ENCODE assay signal across 8 mouse cellular contexts in the genomic region with DNA sequence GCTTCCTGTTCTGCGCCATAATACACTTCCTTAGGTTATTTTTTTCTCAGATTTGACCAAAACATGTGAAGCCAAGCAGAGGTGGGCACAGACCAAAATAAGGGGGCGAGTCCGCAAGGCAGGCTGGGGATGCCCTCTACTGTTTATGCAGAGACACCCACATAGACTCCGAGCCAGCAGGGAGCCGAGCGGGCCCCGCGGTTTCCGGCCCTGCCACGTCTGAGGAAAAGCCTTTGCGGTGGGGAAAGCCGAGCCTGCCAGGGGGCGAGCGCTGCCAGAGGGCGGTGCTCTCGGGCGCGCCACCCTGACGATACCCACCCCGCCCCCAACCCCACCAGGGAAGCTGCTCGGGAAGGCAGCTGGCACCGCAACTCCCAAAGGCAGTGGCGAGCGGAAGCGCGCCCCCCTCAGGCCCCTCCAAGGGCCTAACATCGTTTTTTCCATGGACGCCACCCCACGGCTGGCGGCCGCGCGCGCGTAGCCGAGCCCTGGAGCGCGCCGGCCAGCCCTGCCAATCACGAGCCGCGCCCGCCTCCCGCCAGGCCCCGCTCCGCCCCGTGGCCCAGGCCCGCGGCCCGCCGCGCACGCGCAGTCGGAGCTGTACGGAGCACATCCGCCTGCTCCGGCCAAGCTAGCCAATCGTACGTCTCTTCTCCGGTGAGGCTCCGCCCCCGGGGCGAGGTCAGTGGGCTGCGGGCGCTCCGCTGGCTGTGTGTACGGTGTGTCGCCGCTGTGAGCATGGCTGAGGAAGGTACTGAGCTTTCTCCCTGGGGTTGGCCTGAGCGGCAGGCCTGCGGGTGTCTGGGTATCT. TPM values are rescaled to one million over a fixed set of nuclear protein-coding genes. Genes with fewer than 3 reads are reported as not detected.
DNase-seq lines count a peak whose midpoint lies in the region; ATAC-seq and TF ChIP-seq lines count a peak whose summit lies in the region.

A gene (plus strand): TSS at position 612 of the 811 bp plus-strand sequence.

- DNase-seq in CH12.LX (ENCODE audit: extremely low read depth): peak; percentile 96
- DNase-seq in c-Kit-positive CD71-positive TER-119-negative erythroid progenitor cells, embryonic 14.5 days (ENCODE audit: low read depth): peak; percentile 90
- DNase-seq in forebrain, embryonic 11.5 days (ENCODE audit: low spot score): peak; percentile 100
- peak; percentile 99 to 100 for DNase-seq in kidney, postnatal 36 days
- DNase-seq in telencephalon, adult 2 months (ENCODE audit: low read depth, low spot score): peak; percentile 92

- TF ChIP-seq RAD21 in CH12.LX (IDR thresholded peaks at IDR 0.05; ENCODE audit: low read depth, low read length): peak; percentile 24

- peaks cover 31 to 39% of the 10 kb centered on the region in 2 experiments for H3K36me3 ChIP-seq in CH12.LX (replicated peaks in 1 of 2; ENCODE audit: control insufficient read depth in 1 of 2, insufficient read depth in 1 of 2, low read length in 1 of 2)
- peaks cover 7% of the 10 kb centered on the region; the same call in 1 of the 2 replicates for H3K36me3 ChIP-seq in forebrain, embryonic 11.5 days (ENCODE audit: control insufficient read depth, insufficient read depth, low read length)
- peaks cover 26% of the 10 kb centered on the region for H3K36me3 ChIP-seq in heart, embryonic 16.5 days (ENCODE audit: control insufficient read depth, insufficient read depth)
- H3K36me3 ChIP-seq in liver, embryonic 15.5 days (replicated peaks): peaks cover 34% of the 10 kb centered on the region
- H3K36me3 ChIP-seq in neural tube, embryonic 12.5 days: peaks cover 35% of the 10 kb centered on the region

- no peaks in the 10 kb centered on the region for H3K9me3 ChIP-seq in CH12.LX (replicated peaks; ENCODE audit: low read length)
- no peaks in the 10 kb centered on the region for H3K9me3 ChIP-seq in forebrain, embryonic 11.5 days (ENCODE audit: control insufficient read depth, low read length)
- no peaks in the 10 kb centered on the region for H3K9me3 ChIP-seq in heart, embryonic 16.5 days (replicated peaks; ENCODE audit: control insufficient read depth, low read length)
- H3K9me3 ChIP-seq in liver, embryonic 15.5 days (replicated peaks): no peaks in the 10 kb centered on the region
- no peaks in the 10 kb centered on the region for H3K9me3 ChIP-seq in neural tube, embryonic 12.5 days

- no peak; a peak in 1 of 4 replicates for TF ChIP-seq CTCF in CH12.LX (conservative IDR thresholded peaks at IDR 0.05 in 1 of 2, IDR thresholded peaks at IDR 0.05 in 1 of 2; ENCODE audit: low read depth in 2 of 2, low read length in 2 of 2)

- H3K27me3 ChIP-seq in CH12.LX (replicated peaks): no peaks in the 10 kb centered on the region
- H3K27me3 ChIP-seq in forebrain, embryonic 11.5 days (ENCODE audit: control insufficient read depth, insufficient read depth, low read length): no peaks in the 10 kb centered on the region
- H3K27me3 ChIP-seq in heart, embryonic 16.5 days (ENCODE audit: control insufficient read depth, insufficient read depth, low read length): no peaks in the 10 kb centered on the region
- H3K27me3 ChIP-seq in liver, embryonic 15.5 days: no peaks in the 10 kb centered on the region
- no peaks in the 10 kb centered on the region for H3K27me3 ChIP-seq in neural tube, embryonic 12.5 days (replicated peaks)

- H3K9ac ChIP-seq in CH12.LX (ENCODE audit: insufficient read depth, low read depth): peak within 1 kb of the TSS; percentile 78
- peak within 1 kb of the TSS; percentile 69 for H3K9ac ChIP-seq in forebrain, embryonic 11.5 days (ENCODE audit: low read length)
- H3K9ac ChIP-seq in heart, embryonic 16.5 days (ENCODE audit: low read length): peak within 1 kb of the TSS; percentile 91
- H3K9ac ChIP-seq in liver, embryonic 15.5 days: peak within 1 kb of the TSS; percentile 70
- H3K9ac ChIP-seq in neural tube, embryonic 12.5 days: peak within 1 kb of the TSS; percentile 74

- peak within 1 kb of the TSS; percentile 76 to 92 (median 86) for H3K4me3 ChIP-seq in CH12.LX (replicated peaks in 1 of 3; ENCODE audit: low read depth in 2 of 3, low read length in 2 of 3, poor library complexity in 1 of 3)
- H3K4me3 ChIP-seq in forebrain, embryonic 11.5 days (ENCODE audit: low read depth, low read length): peak within 1 kb of the TSS; percentile 74
- H3K4me3 ChIP-seq in heart, embryonic 16.5 days (ENCODE audit: low read length): peak within 1 kb of the TSS; percentile 96
- H3K4me3 ChIP-seq in liver, embryonic 15.5 days (replicated peaks): peak within 1 kb of the TSS; percentile 77
- peak within 1 kb of the TSS; percentile 76 for H3K4me3 ChIP-seq in neural tube, embryonic 12.5 days

- H3K4me2 ChIP-seq in CH12.LX (ENCODE audit: insufficient read depth, low read depth, poor library complexity, severe bottlenecking): peak within 1 kb of the TSS; percentile 96
- H3K4me2 ChIP-seq in forebrain, embryonic 11.5 days (ENCODE audit: low read depth, low read length, severe bottlenecking): peak within 1 kb of the TSS; percentile 73
- H3K4me2 ChIP-seq in heart, embryonic 16.5 days (ENCODE audit: low read depth, low read length): peak within 1 kb of the TSS; percentile 86
- peak within 1 kb of the TSS; percentile 96 for H3K4me2 ChIP-seq in liver, embryonic 15.5 days
- peak within 1 kb of the TSS; percentile 79 for H3K4me2 ChIP-seq in neural tube, embryonic 12.5 days (replicated peaks)

- H3K4me1 ChIP-seq in CH12.LX (ENCODE audit: control insufficient read depth in 1 of 2, insufficient read depth in 2 of 2): peaks cover 8 to 47% of the 10 kb centered on the region in 2 experiments
- H3K4me1 ChIP-seq in forebrain, embryonic 11.5 days (replicated peaks; ENCODE audit: control insufficient read depth, insufficient read depth, low read length): 0 out of 2 replicates have a peak, but pooled peaks cover 7% of the 10 kb centered on the region
- peaks cover 21% of the 10 kb centered on the region for H3K4me1 ChIP-seq in heart, embryonic 16.5 days (ENCODE audit: control insufficient read depth, insufficient read depth, low read length)
- peaks cover 23% of the 10 kb centered on the region for H3K4me1 ChIP-seq in liver, embryonic 15.5 days (replicated peaks)
- H3K4me1 ChIP-seq in neural tube, embryonic 12.5 days: peaks cover 5% of the 10 kb centered on the region

- no peak for TF ChIP-seq EP300 in CH12.LX (IDR thresholded peaks at IDR 0.05; ENCODE audit: low read length)

- WGBS in forebrain, embryonic 11.5 days: under 1% methylated on average over 62 of the region's 72 CpGs
- WGBS in heart, embryonic 16.5 days: under 1% methylated on average over 69 of the region's 72 CpGs
- under 1% methylated on average over 72 of the region's 72 CpGs for WGBS in liver, embryonic 15.5 days (ENCODE audit: insufficient replicate concordance)
- WGBS in neural tube, embryonic 12.5 days: under 1% methylated on average over 72 of the region's 72 CpGs

- dilution Hi-C loops in CH12.LX (cut with MboI; ENCODE audit: extremely low pct_ligation_motif_present, extremely low pct_unique_long_range_greater_than_20kb, low sequenced_read_pairs): no loop called here

- H3K79me2 ChIP-seq in CH12.LX (replicated peaks; ENCODE audit: control insufficient read depth, extremely low read depth, insufficient read depth, poor library complexity, severe bottlenecking): peaks cover 9% of the 10 kb centered on the region

- peak; percentile 92 for TF ChIP-seq POLR2A in CH12.LX (IDR thresholded peaks at IDR 0.05; ENCODE audit: low read depth, low read length)

- in situ Hi-C loops in CH12.LX (cut with MboI; ENCODE audit: low pct_ligation_motif_present, low pct_unique_long_range_greater_than_20kb, low sequenced_read_pairs): no loop called here

- H3K27ac ChIP-seq in CH12.LX (ENCODE audit: insufficient read depth, low read depth): peak within 1 kb of the TSS; percentile 86
- H3K27ac ChIP-seq in forebrain, embryonic 11.5 days (ENCODE audit: low read depth, low read length): peak within 1 kb of the TSS; percentile 93
- H3K27ac ChIP-seq in heart, embryonic 16.5 days (ENCODE audit: low read length): peak within 1 kb of the TSS; percentile 99
- peak within 1 kb of the TSS; percentile 89 for H3K27ac ChIP-seq in liver, embryonic 15.5 days (replicated peaks)
- peak within 1 kb of the TSS; percentile 90 for H3K27ac ChIP-seq in neural tube, embryonic 12.5 days

- ATAC-seq in forebrain, embryonic 11.5 days (replicated peaks; ENCODE audit: low FRiP score): peak; percentile 97
- ATAC-seq in heart, embryonic 16.5 days (replicated peaks; ENCODE audit: extremely low read depth, insufficient read depth, low FRiP score): peak; percentile 93
- ATAC-seq in liver, embryonic 15.5 days (ENCODE audit: insufficient read depth): peak; percentile 96
- ATAC-seq in neural tube, embryonic 12.5 days (ENCODE audit: low FRiP score, low read depth): peak; percentile 96

TF ChIP-seq in CH12.LX, 34 proteins besides CTCF, POLR2A, EP300 and RAD21 (continues in another document):
- TF ChIP-seq BHLHE40 (IDR thresholded peaks at IDR 0.05; ENCODE audit: low read depth, low read length): peak; percentile 63
- TF ChIP-seq UBTF (IDR thresholded peaks at IDR 0.05; ENCODE audit: low read depth, low read length): no peak
- TF ChIP-seq MXI1 (IDR thresholded peaks at IDR 0.05; ENCODE audit: low read depth, low read length): peak; percentile 75
- peak; percentile 45; the same call in 1 of the 2 replicates for TF ChIP-seq IRF4 (IDR thresholded peaks at IDR 0.05; ENCODE audit: low read depth, low read length)
- TF ChIP-seq ZC3H11A (IDR thresholded peaks at IDR 0.05; ENCODE audit: low read depth, low read length): no peak; the same call in 1 of the 2 replicates
- no peak for TF ChIP-seq PAX5 (IDR thresholded peaks at IDR 0.05; ENCODE audit: low read length)
- peak; percentile 92 for TF ChIP-seq NELFE (IDR thresholded peaks at IDR 0.05; ENCODE audit: low read depth, low read length)
- no peak for TF ChIP-seq USF1 (IDR thresholded peaks at IDR 0.05; ENCODE audit: low read depth, low read length)
- peak; percentile 64 for TF ChIP-seq TCF12 (IDR thresholded peaks at IDR 0.05; ENCODE audit: low read depth, low read length)
- peak; percentile 66 for TF ChIP-seq CHD2 (IDR thresholded peaks at IDR 0.05; ENCODE audit: low read length)
- peak; percentile 95 for TF ChIP-seq NRF1 (IDR thresholded peaks at IDR 0.05; ENCODE audit: low read depth, low read length)
- TF ChIP-seq MEF2A (IDR thresholded peaks at IDR 0.05; ENCODE audit: borderline replicate concordance, low read depth, low read length): no peak
- TF ChIP-seq MAX (IDR thresholded peaks at IDR 0.05; ENCODE audit: low read length): peak; percentile 34; the same call in 1 of the 2 replicates

RNA-seq across cellular contexts. Expression of the gene that starts here (rescaled TPM):
- total RNA-seq in CH12.LX (2012; rRNA removed) (83.7 and 88.1 TPM in 2 replicates), CH12.LX (2014; rRNA removed) (114 and 131 TPM in 2 replicates)
- 198 and 230 TPM in 2 replicates for polyA plus RNA-seq in CH12.LX (2012; ENCODE audit: insufficient read length, low read depth)
- 313 and 346 TPM in 2 replicates for polyA plus RNA-seq in forebrain, embryonic 11.5 days (2014; fragmentation: Nextera tagmentation; extraction: Ambion mirVana)
- 153 and 227 TPM in 2 replicates for polyA plus RNA-seq in heart, embryonic 16.5 days (2015; fragmentation: Nextera tagmentation; extraction: Ambion mirVana)
- polyA plus RNA-seq in liver, embryonic 15.5 days (2015; fragmentation: Nextera tagmentation; extraction: Ambion mirVana): 53.7 and 60.6 TPM in 2 replicates
- polyA plus RNA-seq in neural tube, embryonic 12.5 days (2016; fragmentation: Nextera tagmentation; extraction: Ambion mirVana): 235 and 257 TPM in 2 replicates

Comparison
In these comparisons a context has a peak if more than half of its experiments do, and no peak if none do; other contexts are left out.
1. Peak in every context shown above with its lines: DNase-seq, ATAC-seq, H3K4me3 ChIP-seq and H3K27ac ChIP-seq.